Mouse (Mus musculus) hindbrain, embryonic 10.5 days (tissue): ENCODE results near the gene Brdt. TPM values are rescaled to one million over a fixed set of nuclear protein-coding genes. Genes with fewer than 3 reads are reported as not detected.

Experiments used
- DNase-seq: peaks from one replicate; pipeline ENCODE4 v3.0.0-alpha.2; 2017; ENCODE audit warnings: low spot score
- H3K27ac ChIP-seq: fragments of 300-500 bp; sonication (generic); 2 replicates; pipeline ENCODE4 v1.5.1; 2016; ENCODE audit warnings: mild to moderate bottlenecking, moderate library complexity
- H3K27me3 ChIP-seq: fragments of 300-500 bp; sonication (generic); 2 replicates; pipeline ENCODE4 v1.6.1; 2016; ENCODE audit warnings: mild to moderate bottlenecking; ENCODE audit not compliant: poor library complexity, insufficient read depth, severe bottlenecking
- H3K36me3 ChIP-seq: fragments of 300-500 bp; sonication (generic); 2 replicates; pipeline ENCODE4 v1.6.1; 2016; ENCODE audit warnings: mild to moderate bottlenecking, moderate library complexity
- H3K4me1 ChIP-seq: fragments of 300-500 bp; sonication (generic); replicated peaks from 2 replicates; pipeline ENCODE4 v1.6.1; 2016; ENCODE audit warnings: mild to moderate bottlenecking
- H3K4me3 ChIP-seq: fragments of 300-500 bp; sonication (generic); 2 replicates; pipeline ENCODE4 v1.5.1; 2016; ENCODE audit warnings: mild to moderate bottlenecking, moderate library complexity
- H3K9me3 ChIP-seq: fragments of 300-500 bp; sonication (generic); 2 replicates; pipeline ENCODE4 v1.6.1; 2016; ENCODE audit warnings: mild to moderate bottlenecking, moderate library complexity
- WGBS: fragments of 180-500 bp; shearing (Covaris S2); methylation state at CpG from one replicate; pipeline ENCODE4 v1.1.7; 2016; 5-methylcytosine and 5-hydroxymethylcytosine counted together
- polyA plus RNA-seq: library from polyadenylated mRNA; unstranded; fragments of >200 nt; fragmentation: Nextera tagmentation; extraction: Ambion mirVana; gene quantifications from 2 replicates; pipeline ENCODE4 v1.2.1, GENCODE M21; 2016

Gene Brdt
- polyA plus RNA-seq, 1 experiment from 2014 or later = 1.4 TPM

DNA sequence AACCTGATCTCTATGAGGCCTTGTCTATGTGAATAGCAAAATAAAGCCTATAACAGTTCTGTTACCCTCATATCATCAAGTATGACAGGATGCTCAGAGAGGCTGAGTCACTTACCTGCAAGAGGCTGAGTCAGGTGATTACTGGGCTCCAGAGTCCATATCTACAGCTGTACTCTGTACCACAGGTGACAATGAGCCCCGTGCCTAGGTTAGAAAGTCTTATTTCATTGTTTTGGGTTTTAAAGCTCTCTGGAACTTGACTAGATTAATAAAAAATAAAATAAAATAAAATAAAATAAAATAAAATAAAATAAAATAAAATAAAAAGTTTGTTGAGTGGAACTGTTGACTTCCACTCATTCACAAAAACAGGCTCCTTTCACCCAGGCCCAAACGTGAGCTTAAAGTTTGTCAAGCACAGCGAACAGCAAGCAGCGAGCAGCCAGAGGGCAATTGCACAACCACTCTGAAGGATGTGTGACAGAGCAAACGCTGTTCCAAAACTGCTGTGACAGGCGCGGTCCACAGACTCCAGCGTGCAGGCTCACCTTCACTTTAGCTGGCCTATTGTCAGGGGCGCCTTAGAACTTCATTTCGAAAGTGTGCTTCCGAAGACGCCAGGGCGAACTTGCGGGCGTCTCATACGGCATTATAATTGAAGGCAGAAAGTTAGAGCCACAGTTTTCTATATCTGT is 35.0 kb upstream of the Brdt start:
- no peaks in the 10 kb centered on the region for H3K36me3 ChIP-seq
- 67% methylated on average over 16 of the region's 16 CpGs for WGBS
- no peak overlapping the region for H3K4me3 ChIP-seq
- H3K9me3 ChIP-seq = no peaks in the 10 kb centered on the region
- H3K4me1 ChIP-seq = peaks cover 13% of the 10 kb centered on the region
- DNase-seq = no peak
- H3K27ac ChIP-seq = no peak overlapping the region
- H3K27me3 ChIP-seq = peaks cover 21% of the 10 kb centered on the region

DNA sequence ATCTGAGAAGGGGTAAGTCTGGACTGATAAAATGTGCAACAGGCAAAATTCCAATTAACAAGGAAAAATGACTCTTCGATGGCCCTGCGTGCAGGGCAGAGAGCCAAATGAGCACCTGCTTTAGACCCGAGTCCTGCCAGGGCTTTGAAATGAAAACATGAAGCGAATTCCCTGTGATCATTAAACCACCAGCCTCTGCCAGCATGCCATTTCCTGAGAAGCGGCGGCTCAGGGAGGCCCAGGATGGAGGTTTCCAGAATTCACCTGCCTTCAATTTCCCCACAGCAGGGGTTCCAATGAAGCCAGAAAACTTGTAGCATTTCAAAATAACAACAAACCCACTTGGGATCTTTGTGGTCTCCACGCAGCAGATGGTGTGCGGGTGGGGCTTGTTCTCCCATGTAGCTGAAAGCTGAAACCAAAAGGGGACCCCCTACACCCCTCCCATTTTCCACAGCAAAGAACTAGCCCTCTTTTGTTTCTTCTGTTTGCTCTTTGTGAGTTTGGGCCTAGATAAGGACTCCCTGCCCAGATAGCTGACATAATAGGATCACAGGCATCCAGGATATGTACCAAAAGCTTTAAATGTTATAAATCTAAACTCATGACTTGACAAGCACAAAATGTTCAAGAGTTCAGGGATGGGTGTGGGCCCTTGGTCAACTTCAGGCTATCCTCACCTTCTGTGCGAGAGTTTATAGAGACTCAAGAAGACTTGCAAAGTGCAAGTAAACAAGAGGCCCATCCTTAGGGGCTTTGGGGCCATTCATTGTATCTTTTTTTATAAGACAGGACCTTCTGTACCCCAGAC is 34.2 kb upstream of the Brdt start:
- Histone ChIP-seq H3K9me3 (no peaks in the 10 kb centered on the region), H3K4me1 (peaks cover 13% of the 10 kb centered on the region), H3K36me3 (no peaks in the 10 kb centered on the region), H3K27ac (no peak overlapping the region), H3K27me3 (0 out of 2 replicates have a peak, but pooled peaks cover 13% of the 10 kb centered on the region), H3K4me3 (no peak overlapping the region)
- DNase-seq = no peak
- WGBS = 51% methylated on average over 9 of the region's 9 CpGs

DNA sequence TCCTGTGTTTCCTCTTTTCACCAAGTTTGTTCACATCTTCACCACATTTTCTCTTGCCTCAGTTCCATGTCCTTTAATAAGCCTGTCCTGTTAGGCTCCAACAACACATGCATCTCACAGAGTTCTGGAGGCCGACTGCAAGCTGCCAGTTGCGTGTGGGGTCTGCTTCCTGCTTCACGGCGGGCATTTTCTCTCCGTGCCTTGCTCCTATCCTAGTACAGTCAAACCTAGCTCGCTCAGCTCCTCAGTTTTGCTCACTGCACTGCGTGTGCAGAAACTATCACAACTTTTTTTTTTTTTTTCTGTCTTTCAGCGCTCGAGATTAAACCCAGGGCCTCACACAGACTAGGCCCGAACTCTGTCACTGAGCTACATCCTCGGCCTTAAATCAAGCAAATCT is 32.1 kb upstream of the Brdt start:
- no peak for DNase-seq

DNA sequence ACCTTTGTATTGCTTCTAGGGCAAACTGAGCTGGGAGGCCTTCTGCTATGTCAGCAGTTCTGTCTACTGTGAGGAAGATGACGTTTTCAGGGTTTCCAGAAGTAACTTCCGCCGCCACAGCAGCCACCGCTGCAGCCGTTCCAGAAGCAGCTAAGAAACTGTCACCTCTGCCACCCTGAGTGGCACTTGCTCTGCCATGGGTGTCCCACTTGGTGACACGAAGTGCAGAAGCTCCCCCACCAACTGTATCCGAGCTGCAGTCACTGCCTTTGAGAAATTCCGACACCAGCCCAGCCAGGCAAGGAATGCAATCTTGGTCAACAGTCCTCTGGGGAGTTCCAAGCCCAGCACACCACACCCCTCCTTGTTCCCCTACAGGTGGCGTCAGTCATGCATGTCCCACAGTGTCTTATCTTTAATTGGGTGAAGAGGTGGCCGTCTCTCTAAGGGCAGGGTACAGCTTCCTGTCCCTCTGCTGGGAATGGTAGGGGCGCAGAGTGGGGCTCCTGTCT is 27.6 kb upstream of the Brdt start:
- H3K4me3 ChIP-seq = no peak overlapping the region
- WGBS = 51% methylated on average over 11 of the region's 11 CpGs
- no peaks in the 10 kb centered on the region for H3K36me3 ChIP-seq
- no peak for DNase-seq
- no peak overlapping the region for H3K27ac ChIP-seq
- peaks cover 5% of the 10 kb centered on the region; the same call in 1 of the 2 replicates for H3K27me3 ChIP-seq
- H3K9me3 ChIP-seq = no peaks in the 10 kb centered on the region
- peaks cover 15% of the 10 kb centered on the region for H3K4me1 ChIP-seq

More for the DNA sequence above, 32.1 kb upstream of the Brdt start:
- 83% methylated on average over 11 of the region's 11 CpGs for WGBS
- peaks cover 21% of the 10 kb centered on the region for H3K4me1 ChIP-seq
- H3K27ac ChIP-seq = no peak overlapping the region
- no peaks in the 10 kb centered on the region for H3K36me3 ChIP-seq
- peaks cover 5% of the 10 kb centered on the region; the same call in 1 of the 2 replicates for H3K27me3 ChIP-seq
- no peak overlapping the region for H3K4me3 ChIP-seq
- H3K9me3 ChIP-seq = no peaks in the 10 kb centered on the region

DNA sequence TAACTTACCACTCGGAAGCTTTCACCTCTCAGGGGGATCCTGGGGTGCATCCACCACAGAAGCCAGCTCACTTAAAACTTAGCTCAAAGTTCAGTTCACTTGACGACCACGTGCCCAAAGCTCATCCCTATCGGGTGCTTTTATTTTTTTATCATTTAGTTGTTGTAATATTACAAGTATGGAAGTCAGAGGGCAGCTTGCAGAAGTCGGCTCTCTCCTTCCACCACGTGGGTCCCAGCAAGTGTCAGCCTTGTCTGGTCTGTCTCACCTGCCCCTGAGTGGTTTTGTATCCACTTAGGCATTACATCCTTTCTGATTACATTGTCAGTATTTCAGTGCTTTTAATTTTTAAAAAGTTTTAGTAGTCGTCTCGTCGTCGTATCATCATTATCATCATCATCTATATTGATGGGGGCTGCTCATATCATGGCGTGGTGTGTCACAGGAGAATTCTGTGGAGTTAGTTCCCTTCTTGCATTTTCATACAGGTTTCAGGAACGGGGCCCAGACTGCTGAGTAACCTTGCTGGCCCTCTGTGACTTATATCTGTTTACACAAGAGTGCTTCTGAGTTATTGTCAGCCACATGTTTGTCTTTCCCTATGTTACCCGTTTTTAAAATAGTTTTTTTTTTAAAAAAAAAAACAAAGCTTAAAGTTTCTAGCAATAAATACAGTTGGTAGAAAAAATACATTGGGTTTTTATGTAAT is 26.7 kb upstream of the Brdt start:
- H3K27me3 ChIP-seq = peaks cover 5% of the 10 kb centered on the region; the same call in 1 of the 2 replicates
- peaks cover 15% of the 10 kb centered on the region for H3K4me1 ChIP-seq
- no peak overlapping the region for H3K27ac ChIP-seq
- no peaks in the 10 kb centered on the region for H3K9me3 ChIP-seq
- H3K36me3 ChIP-seq = no peaks in the 10 kb centered on the region
- no peak overlapping the region for H3K4me3 ChIP-seq
- no peak for DNase-seq
- WGBS = 79% methylated on average over 13 of the region's 13 CpGs

DNA sequence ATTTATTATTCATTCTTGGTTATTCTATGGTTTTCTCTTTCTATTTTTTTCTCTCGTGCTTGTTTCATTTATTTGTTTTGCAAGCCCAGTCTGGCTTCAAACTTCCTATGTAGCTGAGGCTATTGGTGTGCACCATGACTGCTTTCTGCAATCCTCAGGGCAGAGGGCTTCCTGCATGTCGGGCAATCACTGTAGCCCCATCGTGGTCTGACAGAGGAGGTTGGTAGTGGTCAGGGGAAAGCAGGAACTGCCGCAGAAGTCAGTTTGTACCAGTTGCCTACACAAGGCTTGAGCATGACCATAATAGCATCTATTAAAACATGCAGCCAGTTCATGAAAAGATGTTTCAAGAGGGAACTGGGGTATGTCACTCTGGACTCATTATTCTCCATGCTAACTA is 23.5 kb upstream of the Brdt start:
- peaks cover 15% of the 10 kb centered on the region for H3K4me1 ChIP-seq
- H3K4me3 ChIP-seq = no peak overlapping the region
- H3K27me3 ChIP-seq = peaks cover 5% of the 10 kb centered on the region; the same call in 1 of the 2 replicates
- WGBS = 79% methylated on average over 4 of the region's 4 CpGs
- no peak overlapping the region for H3K27ac ChIP-seq
- no peaks in the 10 kb centered on the region for H3K36me3 ChIP-seq
- DNase-seq = no peak
- no peaks in the 10 kb centered on the region for H3K9me3 ChIP-seq

DNA sequence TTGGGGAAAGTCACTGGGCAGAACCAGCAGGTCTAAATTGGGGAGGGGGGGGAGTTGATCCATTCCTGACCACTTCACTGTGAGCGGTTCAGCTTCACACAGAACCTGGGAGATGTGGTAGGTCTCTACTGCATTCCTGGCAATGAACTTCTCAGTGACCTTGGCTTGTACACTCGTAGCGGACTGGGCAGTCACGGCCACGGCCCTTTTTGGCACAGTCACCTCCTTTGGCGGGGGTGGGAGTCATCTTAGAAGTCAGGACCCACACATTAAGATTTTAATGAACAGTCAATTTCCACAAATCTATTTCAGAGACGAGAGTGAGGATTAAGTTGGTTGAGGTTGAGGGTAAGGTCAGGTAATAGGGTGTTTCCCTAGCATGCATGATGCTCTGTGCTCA is 13.8 kb upstream of the Brdt start:
- 94% methylated on average over 7 of the region's 7 CpGs for WGBS

DNA sequence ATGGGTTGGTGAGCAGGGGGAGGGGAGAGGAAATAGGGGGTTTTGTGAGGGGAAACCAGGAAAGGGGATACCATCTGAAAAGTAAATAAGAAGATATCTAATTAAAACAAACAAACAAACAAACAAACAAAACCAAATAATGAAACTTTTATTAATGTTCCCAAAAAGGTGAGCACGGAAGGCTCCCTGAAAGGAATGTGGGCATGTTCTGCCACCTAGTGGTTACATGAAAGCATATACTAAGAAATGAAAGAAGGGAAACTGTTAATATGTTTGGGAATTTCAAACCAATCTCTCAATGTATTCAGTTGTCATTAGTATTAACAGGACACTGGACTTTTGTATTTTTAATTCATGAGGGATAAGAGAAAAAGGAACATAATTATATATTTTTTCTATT is 10.3 kb upstream of the Brdt start:
- WGBS = 7% methylated on average over 1 of the region's 1 CpGs
- no peaks in the 10 kb centered on the region for H3K4me1 ChIP-seq
- DNase-seq = no peak

More for the DNA sequence above, 13.8 kb upstream of the Brdt start:
- Histone ChIP-seq H3K4me1 (no peaks in the 10 kb centered on the region), H3K4me3 (no peak overlapping the region), H3K36me3 (no peaks in the 10 kb centered on the region), H3K9me3 (no peaks in the 10 kb centered on the region), H3K27me3 (no peaks in the 10 kb centered on the region), H3K27ac (no peak overlapping the region)
- DNase-seq = no peak

DNA sequence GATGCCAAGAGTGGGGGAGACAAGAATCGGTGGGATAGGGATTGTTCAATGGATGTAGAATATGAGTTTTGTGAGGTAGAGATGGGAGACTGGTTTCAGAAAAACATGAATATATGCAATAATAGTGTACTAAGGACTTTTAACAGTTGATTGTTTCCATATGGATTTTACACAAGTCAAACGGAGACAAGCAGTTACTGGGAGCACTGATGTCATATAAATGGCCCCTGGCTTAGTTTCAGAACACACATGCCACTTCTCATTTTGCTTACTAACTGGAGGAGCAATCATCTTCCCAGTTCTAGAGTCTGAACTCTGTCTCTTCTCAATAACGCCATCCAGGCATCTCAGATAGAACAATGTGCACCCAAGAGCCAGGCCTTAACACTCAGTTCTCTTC is 9.4 kb downstream of the Brdt start:
- H3K4me1 ChIP-seq = no peaks in the 10 kb centered on the region
- H3K27me3 ChIP-seq = no peaks in the 10 kb centered on the region
- no peaks in the 10 kb centered on the region for H3K9me3 ChIP-seq
- no peaks in the 10 kb centered on the region for H3K36me3 ChIP-seq
- H3K4me3 ChIP-seq = no peak overlapping the region
- H3K27ac ChIP-seq = no peak overlapping the region
- WGBS = 85% methylated on average over 3 of the region's 3 CpGs
- DNase-seq = no peak

More for the DNA sequence above, 10.3 kb upstream of the Brdt start:
- Histone ChIP-seq H3K27me3 (no peaks in the 10 kb centered on the region), H3K4me3 (no peak overlapping the region), H3K9me3 (no peaks in the 10 kb centered on the region), H3K36me3 (no peaks in the 10 kb centered on the region), H3K27ac (no peak overlapping the region)

DNA sequence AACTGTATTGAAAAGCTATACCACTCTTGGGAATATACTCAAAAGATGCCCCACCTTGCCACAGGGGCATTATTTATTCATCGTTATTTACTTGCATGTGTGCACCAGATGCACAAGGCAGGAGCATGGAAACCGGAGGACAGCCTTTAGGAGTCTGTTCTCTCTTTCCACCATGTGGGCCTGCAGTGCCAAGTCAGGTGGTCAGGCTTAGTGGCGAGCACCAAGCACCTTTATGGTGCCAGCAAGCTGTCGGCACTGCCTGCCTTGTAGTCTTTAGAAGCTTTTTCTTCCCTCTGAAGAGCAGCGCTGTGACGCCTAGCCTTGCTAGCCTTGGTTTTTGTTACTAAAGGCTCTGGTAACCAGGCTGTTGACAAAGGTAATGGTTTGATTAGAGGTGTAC is 11.9 kb downstream of the Brdt start:
- H3K4me3 ChIP-seq = no peak overlapping the region
- WGBS = 90% methylated on average over 6 of the region's 6 CpGs
- no peak overlapping the region for H3K27ac ChIP-seq
- no peak for DNase-seq
- no peaks in the 10 kb centered on the region for H3K36me3 ChIP-seq
- H3K9me3 ChIP-seq = no peaks in the 10 kb centered on the region
- no peaks in the 10 kb centered on the region for H3K4me1 ChIP-seq
- no peaks in the 10 kb centered on the region for H3K27me3 ChIP-seq

DNA sequence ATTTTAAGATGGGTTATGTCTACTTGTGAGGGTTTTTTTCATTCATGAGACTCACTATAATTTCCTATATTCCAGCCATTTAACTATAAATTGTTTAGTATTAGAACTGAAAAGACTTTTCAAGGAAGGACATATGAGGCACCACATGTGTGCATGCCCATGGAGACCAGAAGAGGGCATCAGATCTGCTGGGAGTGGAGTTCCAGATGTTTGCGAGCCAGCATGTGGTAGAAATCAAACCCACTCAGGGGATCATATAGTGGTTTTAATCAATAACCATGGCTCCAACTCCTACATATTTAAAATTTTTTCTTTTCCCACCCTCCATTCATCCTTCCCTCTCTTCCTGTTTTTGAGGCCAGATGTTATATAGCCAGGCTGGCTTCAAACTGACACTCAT is 15.3 kb downstream of the Brdt start:
- H3K4me1 ChIP-seq = no peaks in the 10 kb centered on the region
- no peaks in the 10 kb centered on the region for H3K9me3 ChIP-seq
- no peaks in the 10 kb centered on the region for H3K36me3 ChIP-seq
- H3K27ac ChIP-seq = no peak overlapping the region
- no peak for DNase-seq
- no peaks in the 10 kb centered on the region for H3K27me3 ChIP-seq
- H3K4me3 ChIP-seq = no peak overlapping the region
- 67% methylated on average over 1 of the region's 1 CpGs for WGBS

DNA sequence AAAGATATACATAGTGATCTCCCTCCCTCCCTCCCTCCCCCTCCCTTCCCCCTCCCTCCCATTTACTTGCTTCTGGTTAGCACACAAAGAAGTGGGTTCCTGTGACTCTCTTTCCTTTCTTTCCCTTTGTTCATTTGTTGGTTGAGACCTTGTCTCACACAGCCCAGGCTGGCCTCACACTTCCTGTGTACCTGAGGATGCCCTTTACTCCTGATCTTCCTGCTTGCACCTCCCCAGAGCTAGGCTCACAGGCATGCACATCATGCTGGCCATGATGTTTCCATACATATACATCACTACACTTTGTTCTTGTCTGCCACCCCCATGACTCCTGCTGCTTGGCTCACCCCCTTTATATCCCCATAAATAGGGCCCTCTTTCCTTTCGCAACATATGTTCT is 21.6 kb downstream of the Brdt start:
- H3K27me3 ChIP-seq = no peaks in the 10 kb centered on the region
- WGBS = 94% methylated on average over 1 of the region's 1 CpGs

More for the DNA sequence above, 21.6 kb downstream of the Brdt start:
- no peak for DNase-seq
- H3K4me3 ChIP-seq = no peak overlapping the region
- no peaks in the 10 kb centered on the region for H3K9me3 ChIP-seq
- H3K4me1 ChIP-seq = 0 out of 2 replicates have a peak, but pooled peaks cover 3% of the 10 kb centered on the region
- H3K36me3 ChIP-seq = no peaks in the 10 kb centered on the region
- H3K27ac ChIP-seq = no peak overlapping the region
